Mouse (Mus musculus): ENCODE measurements around the gene Ptprh. TPM values are rescaled to one million over a fixed set of nuclear protein-coding genes. Genes with fewer than 3 reads are reported as not detected.

The Ptprh gene
- total RNA-seq, 2 experiments from 2014 or later, result 0.96 to 1.7 TPM

GRCm38 (mm10) chr7:4507220-4507619 is 96.6 kb downstream of the Ptprh start:
- ATAC-seq (replicated peaks; ENCODE audit: low FRiP score, poor library complexity, severe bottlenecking), result no peak

DNA sequence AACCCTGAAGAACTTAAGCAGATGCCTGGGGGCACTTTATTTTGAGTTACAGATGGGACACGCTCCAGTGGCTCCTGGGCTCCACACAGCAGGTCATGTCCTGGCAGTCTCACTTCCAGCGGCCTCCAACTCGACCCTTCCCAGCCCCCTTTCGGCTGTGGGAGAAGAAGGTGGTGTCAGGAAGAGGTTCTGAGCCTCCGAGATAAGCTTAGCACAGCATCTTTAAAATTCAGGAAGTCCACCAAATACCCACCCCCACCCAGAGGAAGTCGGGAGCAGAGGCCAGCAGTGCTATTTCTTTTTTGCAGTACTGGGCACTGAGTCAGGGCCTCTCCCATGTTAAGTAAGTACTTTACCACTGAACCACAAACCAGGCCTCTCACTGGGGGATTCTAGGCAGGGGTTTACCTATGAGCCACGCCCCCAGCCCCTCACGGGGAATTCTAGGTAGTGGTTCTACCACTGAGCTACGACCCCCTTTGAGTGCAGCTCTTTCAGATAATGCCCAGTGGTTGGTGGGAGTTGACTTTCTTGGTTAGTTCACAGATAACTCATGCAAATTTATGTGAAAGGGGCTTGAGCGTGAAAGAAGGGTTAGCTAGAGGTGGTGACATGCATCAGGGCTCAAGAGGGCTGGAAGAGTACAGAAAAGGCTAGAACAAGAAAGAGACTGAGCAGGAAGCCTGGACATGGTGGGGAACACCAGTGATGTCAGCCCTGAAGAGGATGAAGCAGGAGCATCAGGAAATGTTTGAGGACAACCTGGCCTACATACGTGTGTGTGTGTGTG is 99.0 kb downstream of the Ptprh start:
- no peak for ATAC-seq (replicated peaks; ENCODE audit: low FRiP score, poor library complexity, severe bottlenecking)

- ATAC-seq (replicated peaks; ENCODE audit: low FRiP score, poor library complexity, severe bottlenecking), result no peak
These were observed 100.0 kb downstream of the Ptprh start for GRCm38 (mm10) chr7:4503858-4504257.

DNA sequence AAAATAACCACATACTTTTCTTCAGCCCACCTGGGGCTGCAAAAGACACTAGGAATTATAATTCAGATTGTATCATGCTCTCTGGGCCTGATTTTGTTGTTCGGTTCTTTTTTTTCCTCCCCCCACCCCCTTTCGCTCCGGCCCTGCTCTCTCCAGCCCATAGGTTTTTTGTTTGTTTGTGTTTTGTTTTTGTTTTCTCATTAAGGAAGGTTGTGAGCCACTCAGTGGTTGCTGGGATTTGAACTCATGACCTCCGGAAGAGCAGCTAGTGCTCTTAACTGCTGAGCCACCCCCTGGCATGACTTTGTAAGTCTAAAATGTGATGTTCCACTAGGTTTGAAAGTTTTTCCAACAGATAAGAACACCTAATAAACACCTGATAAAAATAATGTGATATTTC is 100.7 kb downstream of the Ptprh start:
- no peak for ATAC-seq (replicated peaks; ENCODE audit: low FRiP score, poor library complexity, severe bottlenecking)

DNA sequence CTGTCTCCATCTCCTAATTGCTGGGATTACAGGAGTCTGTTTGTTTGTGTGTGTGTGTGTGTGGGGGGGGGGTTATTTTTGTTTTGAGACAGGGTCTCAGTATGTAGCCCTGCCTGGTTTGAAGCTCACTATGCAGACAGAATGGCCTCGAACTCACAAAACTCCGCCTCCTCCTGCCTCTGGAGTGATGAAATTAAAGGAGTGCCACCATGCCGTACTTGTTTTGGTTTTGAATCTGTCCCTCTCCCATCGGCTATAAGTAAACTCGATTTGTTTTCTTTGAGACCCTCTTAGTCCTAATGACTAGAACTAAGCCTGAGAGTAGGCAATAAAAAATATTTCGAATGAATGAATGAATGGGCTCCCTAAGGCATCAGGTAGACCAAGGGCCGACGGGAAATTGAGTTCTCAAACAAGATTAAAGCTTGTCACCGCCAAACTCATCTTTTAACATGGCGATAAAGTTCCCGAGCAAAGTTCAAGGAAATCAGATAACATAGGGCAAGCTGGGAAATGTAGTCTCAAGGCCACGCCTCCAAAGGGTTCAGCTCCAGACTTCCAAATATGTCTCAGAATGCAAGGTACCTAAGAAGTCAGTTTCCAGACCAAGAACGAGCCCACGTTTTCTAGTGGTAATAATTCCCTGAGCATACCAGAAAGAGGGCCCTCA is 101.3 kb downstream of the Ptprh start:
- ATAC-seq (replicated peaks; ENCODE audit: low FRiP score, poor library complexity, severe bottlenecking), result no peak

DNA sequence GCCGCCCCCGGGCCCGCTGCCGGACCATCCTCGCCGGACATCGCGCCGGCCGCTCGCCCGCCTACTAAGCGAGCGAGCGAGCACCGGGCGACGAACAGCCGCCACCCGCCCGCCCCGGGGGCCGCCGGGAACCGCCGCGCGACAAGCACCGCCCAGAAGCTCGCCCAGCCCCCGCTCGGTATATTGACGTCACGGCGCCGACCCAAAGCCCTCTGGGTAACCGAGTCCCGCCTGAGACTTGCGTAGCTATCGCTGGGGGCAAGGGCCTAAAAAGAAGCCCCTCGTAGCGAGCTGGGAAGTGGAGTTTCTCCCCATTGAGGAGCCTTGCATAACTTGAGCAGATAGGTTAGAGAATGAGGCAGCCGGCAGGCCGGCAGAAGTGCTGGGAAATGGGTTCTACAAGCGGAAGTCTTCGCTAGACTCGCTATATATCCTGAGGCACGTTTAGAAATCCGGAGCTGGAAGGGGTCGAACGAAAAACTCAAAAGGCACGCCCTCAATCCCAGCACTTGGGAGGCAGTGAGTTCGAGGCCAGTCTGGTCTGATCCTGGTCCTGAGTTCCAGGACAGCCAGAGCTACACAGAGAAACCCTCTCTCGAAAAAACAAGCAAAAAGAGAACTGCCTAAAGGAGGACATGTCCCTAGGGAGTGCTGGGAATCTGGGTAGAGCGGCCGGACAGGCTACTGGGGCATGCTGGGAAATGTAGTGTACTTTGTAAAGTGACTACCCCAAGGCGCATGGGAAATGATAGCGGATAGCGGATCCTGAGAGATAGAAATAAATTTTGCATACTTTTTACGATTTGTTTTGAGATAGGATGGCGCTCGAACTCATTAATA is 102.1 kb downstream of the Ptprh start, which contains the start of gene Ppp1r12c:
TSS of gene Ppp1r12c (minus strand) at position 123 of the 840 bp plus-strand sequence.
- peak; percentile 92 for ATAC-seq (replicated peaks; ENCODE audit: low FRiP score, poor library complexity, severe bottlenecking)

GRCm38 (mm10) chr7:4500892-4501471 is 102.9 kb downstream of the Ptprh start:
- peak; percentile 57 for ATAC-seq (replicated peaks; ENCODE audit: low FRiP score, poor library complexity, severe bottlenecking)

GRCm38 (mm10) chr7:4499034-4499433 is 104.8 kb downstream of the Ptprh start:
- ATAC-seq (replicated peaks; ENCODE audit: low FRiP score, poor library complexity, severe bottlenecking), result no peak

Other genes with a start within 250 kb of the Ptprh start
- not detected in 2 replicates for gene Gp6, start 206.3 kb downstream of the Ptprh start, total RNA-seq (2015; ENCODE audit: low replicate concordance)
- gene Gp6, start 206.3 kb downstream of the Ptprh start, total RNA-seq (2017; ENCODE audit: low replicate concordance), result 0.09 and 0.56 TPM in 2 replicates
- 0.77 and 3.6 TPM in 2 replicates for gene Rdh13, start 158.4 kb downstream of the Ptprh start, total RNA-seq (2015; ENCODE audit: low replicate concordance)
- gene Rdh13, start 158.4 kb downstream of the Ptprh start, total RNA-seq (2017; ENCODE audit: low replicate concordance), result 2.6 and 3.5 TPM in 2 replicates
- gene Eps8l1, start 143.4 kb downstream of the Ptprh start, total RNA-seq (2015; ENCODE audit: low replicate concordance), result 17.1 and 19.4 TPM in 2 replicates
- 36.6 and 47.0 TPM in 2 replicates for gene Eps8l1, start 143.4 kb downstream of the Ptprh start, total RNA-seq (2017; ENCODE audit: low replicate concordance)
- gene Ppp1r12c, start 102.4 kb downstream of the Ptprh start, total RNA-seq (2015; ENCODE audit: low replicate concordance), result 37.2 and 45.3 TPM in 2 replicates
- 41.3 and 52.0 TPM in 2 replicates for gene Ppp1r12c, start 102.4 kb downstream of the Ptprh start, total RNA-seq (2017; ENCODE audit: low replicate concordance)
- gene Tnnt1, start 87.7 kb downstream of the Ptprh start, total RNA-seq (2015; ENCODE audit: low replicate concordance), result 1.3 TPM in 1 of 2 replicates, not detected in the other
- 3.8 and 7.2 TPM in 2 replicates for gene Tnnt1, start 87.7 kb downstream of the Ptprh start, total RNA-seq (2017; ENCODE audit: low replicate concordance)
- gene Tnni3, start 79.8 kb downstream of the Ptprh start, total RNA-seq (2015; ENCODE audit: low replicate concordance), result not detected in 2 replicates
- gene Tnni3, start 79.8 kb downstream of the Ptprh start, total RNA-seq (2017; ENCODE audit: low replicate concordance), result not detected in 2 replicates
- 1.2 TPM in 1 of 2 replicates, not detected in the other for gene Dnaaf3, start 71.6 kb downstream of the Ptprh start, total RNA-seq (2015; ENCODE audit: low replicate concordance)
- 0.28 TPM in 1 of 2 replicates, not detected in the other for gene Dnaaf3, start 71.6 kb downstream of the Ptprh start, total RNA-seq (2017; ENCODE audit: low replicate concordance)
- 1.7 TPM in 1 of 2 replicates, not detected in the other for gene Syt5, start 56.5 kb downstream of the Ptprh start, total RNA-seq (2015; ENCODE audit: low replicate concordance)
- not detected in 2 replicates for gene Syt5, start 56.5 kb downstream of the Ptprh start, total RNA-seq (2017; ENCODE audit: low replicate concordance)
- gene Tmem86b, start 27.4 kb upstream of the Ptprh start, total RNA-seq (2015; ENCODE audit: low replicate concordance), result 37.3 and 72.3 TPM in 2 replicates
- gene Tmem86b, start 27.4 kb upstream of the Ptprh start, total RNA-seq (2017; ENCODE audit: low replicate concordance), result 53.4 and 88.6 TPM in 2 replicates
- 31.6 and 45.3 TPM in 2 replicates for gene Ppp6r1, start 55.0 kb upstream of the Ptprh start, total RNA-seq (2015; ENCODE audit: low replicate concordance)
- gene Ppp6r1, start 55.0 kb upstream of the Ptprh start, total RNA-seq (2017; ENCODE audit: low replicate concordance), result 37.3 and 47.0 TPM in 2 replicates
- gene Hspbp1, start 81.0 kb upstream of the Ptprh start, total RNA-seq (2015; ENCODE audit: low replicate concordance), result 5.0 and 8.3 TPM in 2 replicates
- gene Hspbp1, start 81.0 kb upstream of the Ptprh start, total RNA-seq (2017; ENCODE audit: low replicate concordance), result 3.1 and 9.1 TPM in 2 replicates
- not detected in 2 replicates for gene Brsk1, start 86.6 kb upstream of the Ptprh start, total RNA-seq (2015; ENCODE audit: low replicate concordance)
- gene Brsk1, start 86.6 kb upstream of the Ptprh start, total RNA-seq (2017; ENCODE audit: low replicate concordance), result not detected in 2 replicates
- gene Tmem150b, start 121.2 kb upstream of the Ptprh start, total RNA-seq (2015; ENCODE audit: low replicate concordance), result 1.7 and 6.7 TPM in 2 replicates
- gene Tmem150b, start 121.2 kb upstream of the Ptprh start, total RNA-seq (2017; ENCODE audit: low replicate concordance), result 2.1 and 2.7 TPM in 2 replicates
- 11.3 and 15.9 TPM in 2 replicates for gene Kmt5c, start 136.1 kb upstream of the Ptprh start, total RNA-seq (2015; ENCODE audit: low replicate concordance)
- 32.0 and 42.2 TPM in 2 replicates for gene Kmt5c, start 136.1 kb upstream of the Ptprh start, total RNA-seq (2017; ENCODE audit: low replicate concordance)
- gene Cox6b2, start 149.1 kb upstream of the Ptprh start, total RNA-seq (2015; ENCODE audit: low replicate concordance), result 33.2 and 44.4 TPM in 2 replicates
- gene Cox6b2, start 149.1 kb upstream of the Ptprh start, total RNA-seq (2017; ENCODE audit: low replicate concordance), result 18.8 and 22.3 TPM in 2 replicates
- gene Fam71e2, start 167.3 kb upstream of the Ptprh start, total RNA-seq (2015; ENCODE audit: low replicate concordance), result not detected in 2 replicates
- gene Fam71e2, start 167.3 kb upstream of the Ptprh start, total RNA-seq (2017; ENCODE audit: low replicate concordance), result not detected in 2 replicates
- not detected in 2 replicates for gene Il11, start 178.8 kb upstream of the Ptprh start, total RNA-seq (2015; ENCODE audit: low replicate concordance)
- gene Il11, start 178.8 kb upstream of the Ptprh start, total RNA-seq (2017; ENCODE audit: low replicate concordance), result not detected in 2 replicates
- gene Tmem190, start 178.9 kb upstream of the Ptprh start, total RNA-seq (2015; ENCODE audit: low replicate concordance), result not detected in 2 replicates
- gene Tmem190, start 178.9 kb upstream of the Ptprh start, total RNA-seq (2017; ENCODE audit: low replicate concordance), result not detected in 2 replicates
- gene Tmem238, start 185.6 kb upstream of the Ptprh start, total RNA-seq (2015; ENCODE audit: low replicate concordance), result 4.0 and 7.5 TPM in 2 replicates
- 0.17 and 1.1 TPM in 2 replicates for gene Tmem238, start 185.6 kb upstream of the Ptprh start, total RNA-seq (2017; ENCODE audit: low replicate concordance)
- 304 and 336 TPM in 2 replicates for gene Rpl28, start 188.8 kb upstream of the Ptprh start, total RNA-seq (2015; ENCODE audit: low replicate concordance)
- gene Rpl28, start 188.8 kb upstream of the Ptprh start, total RNA-seq (2017; ENCODE audit: low replicate concordance), result 65.4 and 203 TPM in 2 replicates
- 167 and 232 TPM in 2 replicates for gene Ube2s, start 208.5 kb upstream of the Ptprh start, total RNA-seq (2015; ENCODE audit: low replicate concordance)
- gene Ube2s, start 208.5 kb upstream of the Ptprh start, total RNA-seq (2017; ENCODE audit: low replicate concordance), result 97.4 and 134 TPM in 2 replicates
- not detected in 2 replicates for gene Shisa7, start 240.7 kb upstream of the Ptprh start, total RNA-seq (2015; ENCODE audit: low replicate concordance)
- not detected in 2 replicates for gene Shisa7, start 240.7 kb upstream of the Ptprh start, total RNA-seq (2017; ENCODE audit: low replicate concordance)

All from erythroblast, adult 5-6 weeks (primary cell).